Mouse (Mus musculus): ENCODE measurements around the gene Zap70.

Zap70 gene

GRCm38 (mm10) chr1:36761568-36761967 is at the start of gene Zap70:
Gene Zap70, plus strand, starts transcription at chr1:36761798.
- DNase-seq (ENCODE audit: low read depth): peak; percentile 94

- DNase-seq (ENCODE audit: low read depth): no peak
These were observed 47.3 kb upstream of the Zap70 start, which contains the start of gene Actr1b for GRCm38 (mm10) chr1:36714311-36714710. Gene Actr1b, minus strand, starts transcription at chr1:36714422.

GRCm38 (mm10) chr1:36718786-36719185 is 42.8 kb upstream of the Zap70 start:
- no peak for DNase-seq (ENCODE audit: low read depth)

GRCm38 (mm10) chr1:36723146-36724056 is 38.2 kb upstream of the Zap70 start:
- DNase-seq (ENCODE audit: low read depth): peak; percentile 79

GRCm38 (mm10) chr1:36724057-36724431 is 37.6 kb upstream of the Zap70 start:
- DNase-seq (ENCODE audit: low read depth): no peak

GRCm38 (mm10) chr1:36737300-36737699 is 24.3 kb upstream of the Zap70 start:
- peak; percentile 95 for DNase-seq (ENCODE audit: low read depth)

- no peak for DNase-seq (ENCODE audit: low read depth)
These were observed 22.4 kb upstream of the Zap70 start for GRCm38 (mm10) chr1:36739231-36739630.

GRCm38 (mm10) chr1:36743046-36743445 is 18.6 kb upstream of the Zap70 start:
- no peak for DNase-seq (ENCODE audit: low read depth)

- peak; percentile 91 for DNase-seq (ENCODE audit: low read depth)
These were observed 17.2 kb upstream of the Zap70 start for GRCm38 (mm10) chr1:36744268-36744944.

GRCm38 (mm10) chr1:36745661-36746060 is 15.9 kb upstream of the Zap70 start:
- DNase-seq (ENCODE audit: low read depth): no peak

GRCm38 (mm10) chr1:36746452-36746851 is 15.1 kb upstream of the Zap70 start:
- peak; percentile 61 for DNase-seq (ENCODE audit: low read depth)

GRCm38 (mm10) chr1:36753932-36754675 is 7.5 kb upstream of the Zap70 start:
- no peak for DNase-seq (ENCODE audit: low read depth)

- no peak for DNase-seq (ENCODE audit: low read depth)
These were observed 3.0 kb upstream of the Zap70 start for GRCm38 (mm10) chr1:36758553-36758952.

- no peak for DNase-seq (ENCODE audit: low read depth)
These were observed 2.5 kb upstream of the Zap70 start for GRCm38 (mm10) chr1:36759076-36759475.

GRCm38 (mm10) chr1:36760401-36760800 is 1.2 kb upstream of the Zap70 start:
- DNase-seq (ENCODE audit: low read depth): peak; percentile 74

- DNase-seq (ENCODE audit: low read depth): no peak
These were observed 537 bp upstream of the Zap70 start for GRCm38 (mm10) chr1:36761061-36761460.

- DNase-seq (ENCODE audit: low read depth): peak; percentile 88
These were observed 5.0 kb downstream of the Zap70 start for GRCm38 (mm10) chr1:36766431-36767205.

GRCm38 (mm10) chr1:36767321-36767720 is 5.7 kb downstream of the Zap70 start:
- peak; percentile 78 for DNase-seq (ENCODE audit: low read depth)

GRCm38 (mm10) chr1:36768786-36769185 is 7.2 kb downstream of the Zap70 start:
- peak; percentile 64 for DNase-seq (ENCODE audit: low read depth)

GRCm38 (mm10) chr1:36769951-36770350 is 8.4 kb downstream of the Zap70 start:
- no peak for DNase-seq (ENCODE audit: low read depth)

GRCm38 (mm10) chr1:36770998-36771397 is 9.4 kb downstream of the Zap70 start:
- no peak for DNase-seq (ENCODE audit: low read depth)
